In genomic region chr14:122867531-122868285, GRCm38 (mm10) we compare ENCODE assay signal across 13 mouse cellular contexts. TPM values are rescaled to one million over a fixed set of nuclear protein-coding genes. Genes with fewer than 3 reads are reported as not detected.
DNase-seq lines count a peak whose midpoint lies in the region; ATAC-seq and TF ChIP-seq lines count a peak whose summit lies in the region.
"Had no signal": no experiment of that assay in that cellular context is flagged by ENCODE, and none has a peak within 500 bp of the region (broad histone marks: within the 10 kb centered on the region; RNA-seq: fewer than 3 reads in every experiment).

No protein-coding gene starts in this region.

- H3K36me3 ChIP-seq in hindbrain, postnatal 0 days (ENCODE audit: insufficient read depth, low read length) = no peaks in the 10 kb centered on the region
- H3K36me3 ChIP-seq in hindbrain, embryonic 13.5 days = no peaks in the 10 kb centered on the region
- no peaks in the 10 kb centered on the region for H3K36me3 ChIP-seq in heart, embryonic 13.5 days
- H3K36me3 ChIP-seq: G1E; intestine, embryonic 15.5 days; liver, embryonic 12.5 days; midbrain, embryonic 15.5 days had no signal

- H3K4me2 ChIP-seq in hindbrain, postnatal 0 days (ENCODE audit: low read depth, low read length) = no peak overlapping the region
- H3K4me2 ChIP-seq in hindbrain, embryonic 13.5 days = no peak overlapping the region
- no peak overlapping the region for H3K4me2 ChIP-seq in heart, embryonic 13.5 days
- H3K4me2 ChIP-seq: intestine, embryonic 15.5 days; liver, embryonic 12.5 days; midbrain, embryonic 15.5 days had no signal

- peak; percentile 47 for DNase-seq in hindbrain, postnatal 0 days (ENCODE audit: low spot score)
- peak; percentile 26 for DNase-seq in right cerebral cortex, adult 18-20 months
- no peak for DNase-seq in right cerebral cortex, postnatal 25 days
- no peak for DNase-seq in adrenal gland, adult 18-20 months (ENCODE audit: low spot score in 2 of 2)
- no peak for DNase-seq in urinary bladder, adult 18-20 months (ENCODE audit: low spot score in 2 of 2)
- DNase-seq: adrenal gland, adult 2 months; layer of hippocampus, adult 9-11 months had no signal

- peaks cover 7% of the 10 kb centered on the region; the same call in 1 of the 2 replicates for H3K4me1 ChIP-seq in hindbrain, postnatal 0 days (ENCODE audit: insufficient read depth, low read length)
- peaks cover 11% of the 10 kb centered on the region for H3K4me1 ChIP-seq in hindbrain, embryonic 13.5 days (replicated peaks)
- peaks cover 50% of the 10 kb centered on the region for H3K4me1 ChIP-seq in heart, embryonic 13.5 days
- H3K4me1 ChIP-seq: intestine, embryonic 15.5 days had no signal

- TF ChIP-seq CTCF in hindbrain, postnatal 0 days (IDR thresholded peaks at IDR 0.05; ENCODE audit: low read depth) = no peak

- no peaks in the 10 kb centered on the region for H3K9me3 ChIP-seq in hindbrain, postnatal 0 days (ENCODE audit: low read length)
- no peaks in the 10 kb centered on the region for H3K9me3 ChIP-seq in hindbrain, embryonic 13.5 days
- H3K9me3 ChIP-seq in heart, embryonic 13.5 days = no peaks in the 10 kb centered on the region
- H3K9me3 ChIP-seq: G1E; intestine, embryonic 15.5 days; liver, embryonic 12.5 days; midbrain, embryonic 15.5 days had no signal

- no peak overlapping the region for H3K27ac ChIP-seq in hindbrain, postnatal 0 days
- no peak overlapping the region for H3K27ac ChIP-seq in hindbrain, embryonic 13.5 days
- H3K27ac ChIP-seq in heart, embryonic 13.5 days (replicated peaks) = peak overlapping the region; percentile 68
- H3K27ac ChIP-seq: intestine, embryonic 15.5 days; liver, embryonic 12.5 days; midbrain, embryonic 15.5 days had no signal

- no peak for ATAC-seq in hindbrain, postnatal 0 days
- no peak for ATAC-seq in hindbrain, embryonic 13.5 days (ENCODE audit: low FRiP score)
- ATAC-seq in heart, embryonic 13.5 days (ENCODE audit: extremely low read depth, insufficient number of reproducible peaks, low FRiP score, low TSS enrichment) = no peak
- ATAC-seq: intestine, embryonic 15.5 days; liver, embryonic 12.5 days; midbrain, embryonic 15.5 days had no signal

- H3K4me3 ChIP-seq in hindbrain, postnatal 0 days (ENCODE audit: low read length) = no peak overlapping the region
- H3K4me3 ChIP-seq in hindbrain, embryonic 13.5 days = no peak overlapping the region
- no peak overlapping the region for H3K4me3 ChIP-seq in heart, embryonic 13.5 days
- H3K4me3 ChIP-seq: intestine, embryonic 15.5 days; liver, embryonic 12.5 days; midbrain, embryonic 15.5 days had no signal

- H3K9ac ChIP-seq in hindbrain, postnatal 0 days (replicated peaks; ENCODE audit: low read length) = no peak overlapping the region
- no peak overlapping the region for H3K9ac ChIP-seq in hindbrain, embryonic 13.5 days
- no peak overlapping the region for H3K9ac ChIP-seq in heart, embryonic 13.5 days
- H3K9ac ChIP-seq: intestine, embryonic 15.5 days; liver, embryonic 12.5 days; midbrain, embryonic 15.5 days had no signal

- H3K27me3 ChIP-seq in hindbrain, postnatal 0 days (ENCODE audit: insufficient read depth, low read length) = no peaks in the 10 kb centered on the region
- no peaks in the 10 kb centered on the region for H3K27me3 ChIP-seq in hindbrain, embryonic 13.5 days
- H3K27me3 ChIP-seq in heart, embryonic 13.5 days (replicated peaks) = no peaks in the 10 kb centered on the region
- H3K27me3 ChIP-seq: intestine, embryonic 15.5 days; liver, embryonic 12.5 days; midbrain, embryonic 15.5 days had no signal

- 66% methylated on average over 4 of the region's 4 CpGs for WGBS in hindbrain, postnatal 0 days
- 79% methylated on average over 4 of the region's 4 CpGs for WGBS in hindbrain, embryonic 13.5 days
- 48% methylated on average over 4 of the region's 4 CpGs for WGBS in heart, embryonic 13.5 days

RNA-seq across cellular contexts. Expression of gene Ggact, which starts 45.8 kb away (rescaled TPM):
- 18.4 and 36.5 TPM in 2 replicates for total RNA-seq in hindbrain, postnatal 0 days (2014; rRNA removed)
- 27.9 and 29.1 TPM in 2 replicates for polyA plus RNA-seq in hindbrain, postnatal 0 days (2015; fragmentation: Nextera tagmentation; extraction: Ambion mirVana)
- 6.8 and 8.0 TPM in 2 replicates for polyA plus RNA-seq in hindbrain, embryonic 13.5 days (2015; fragmentation: Nextera tagmentation; extraction: Ambion mirVana)
- 13.8 and 14.7 TPM in 2 replicates for polyA plus RNA-seq in heart, embryonic 13.5 days (2015; fragmentation: Nextera tagmentation; extraction: Ambion mirVana)
- 10 to 100 TPM; 41.6 to 52.9 TPM for total RNA-seq in adrenal gland, adult 18-20 months (2021)

Comparison
In these comparisons a context has a peak if more than half of its experiments do, and no peak if none do; other contexts are left out.
1. DNase-seq: peak in hindbrain, postnatal 0 days (single experiment) and right cerebral cortex, adult 18-20 months (single experiment); none in right cerebral cortex, postnatal 25 days (single experiment), adrenal gland, adult 18-20 months (0 of 2) and urinary bladder, adult 18-20 months (0 of 2).